Mouse (Mus musculus): ENCODE results near the gene Ube2j1.
"Not testable (repeated sequence)": the region's sequence is repeated elsewhere in the genome, so short reads cannot be mapped to it uniquely, and the experiment has no call there.

Gene Ube2j1

DNA sequence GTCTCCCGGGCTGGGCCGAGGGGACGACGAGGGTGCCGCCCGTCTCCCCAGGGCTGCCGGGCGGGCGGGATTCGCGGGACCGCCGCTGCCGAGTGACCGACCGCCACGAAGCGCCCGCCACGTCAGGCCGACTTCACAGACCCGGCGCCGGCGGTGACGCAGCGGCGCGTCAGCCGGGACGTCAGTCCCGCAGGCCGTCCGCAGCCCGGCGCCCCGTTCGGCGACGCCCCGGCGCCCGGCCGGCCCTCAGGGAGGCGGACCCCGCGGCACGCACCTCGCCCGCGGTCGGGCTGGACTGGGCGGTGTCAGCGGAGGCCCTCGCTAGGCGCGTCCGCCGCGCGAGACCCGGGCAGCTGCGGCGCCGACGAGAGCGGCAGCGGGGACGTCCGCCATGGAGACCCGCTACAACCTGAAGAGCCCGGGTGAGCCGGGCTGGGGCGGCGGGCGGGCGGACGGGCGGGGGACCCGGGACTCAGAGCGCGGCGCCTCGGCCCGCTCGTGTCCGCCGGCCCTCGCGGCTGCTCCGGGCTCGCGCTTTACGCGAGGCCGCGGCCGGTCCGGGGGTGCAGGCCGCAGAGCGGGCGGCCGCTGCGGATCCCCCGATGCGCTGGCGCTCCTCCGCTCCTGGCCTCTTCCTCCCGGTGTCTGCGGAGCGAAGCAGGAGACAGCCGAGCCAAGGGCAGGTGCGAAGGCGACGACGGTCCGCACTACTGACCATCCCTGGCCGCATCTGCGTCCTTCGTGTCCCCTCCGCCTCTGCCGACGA, at the start of gene Ube2j1:
Ube2j1 (plus strand) TSS at position 222 of the 766 bp plus-strand sequence.
- in situ Hi-C loops (cut with MboI; ENCODE audit: low pct_unique_long_range_greater_than_20kb in 1 of 2, low sequenced_read_pairs in 2 of 2, unreplicated experiment in 1 of 2): no loop called here

- in situ Hi-C loops (cut with MboI; ENCODE audit: low pct_unique_long_range_greater_than_20kb in 1 of 2, low sequenced_read_pairs in 2 of 2, unreplicated experiment in 1 of 2): no loop called here
Measured at GRCm38 (mm10) chr4:32981617-32982016, 49.6 kb upstream of the Ube2j1 start.

DNA sequence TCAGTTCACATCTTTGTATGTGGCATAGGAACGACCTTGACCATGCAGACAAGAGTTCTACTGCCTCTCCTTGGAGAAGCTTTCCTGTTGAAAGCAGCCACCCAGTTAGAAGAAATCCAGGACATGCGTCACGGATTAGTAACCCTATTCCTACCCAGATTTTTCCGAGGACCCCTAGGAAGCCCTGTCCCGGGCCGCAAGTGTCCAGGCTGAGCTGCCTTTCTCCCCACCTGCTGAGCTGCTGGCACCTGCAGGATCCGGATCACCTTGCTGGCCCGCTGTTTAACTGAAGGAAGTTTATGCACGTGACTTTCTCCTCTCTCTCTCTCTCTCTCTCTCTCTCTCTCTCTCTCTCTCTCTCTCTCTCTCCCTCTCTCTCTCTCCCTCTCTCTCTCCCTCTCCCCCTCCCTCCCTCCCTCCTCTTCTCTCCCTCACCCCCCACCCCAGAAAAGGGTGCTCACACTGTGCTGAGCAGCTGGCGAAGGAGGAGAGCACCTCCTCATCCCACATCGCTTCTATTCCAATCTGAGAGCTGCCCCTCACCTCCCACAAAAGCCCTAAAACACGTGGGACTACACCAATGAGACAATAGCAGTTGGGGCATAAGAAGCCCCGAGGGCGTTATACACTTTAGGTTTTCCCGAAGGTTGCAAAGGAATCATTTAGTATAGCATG, 49.0 kb upstream of the Ube2j1 start:
- in situ Hi-C loops (cut with MboI; ENCODE audit: low pct_unique_long_range_greater_than_20kb in 1 of 2, low sequenced_read_pairs in 2 of 2, unreplicated experiment in 1 of 2): no loop called here

DNA sequence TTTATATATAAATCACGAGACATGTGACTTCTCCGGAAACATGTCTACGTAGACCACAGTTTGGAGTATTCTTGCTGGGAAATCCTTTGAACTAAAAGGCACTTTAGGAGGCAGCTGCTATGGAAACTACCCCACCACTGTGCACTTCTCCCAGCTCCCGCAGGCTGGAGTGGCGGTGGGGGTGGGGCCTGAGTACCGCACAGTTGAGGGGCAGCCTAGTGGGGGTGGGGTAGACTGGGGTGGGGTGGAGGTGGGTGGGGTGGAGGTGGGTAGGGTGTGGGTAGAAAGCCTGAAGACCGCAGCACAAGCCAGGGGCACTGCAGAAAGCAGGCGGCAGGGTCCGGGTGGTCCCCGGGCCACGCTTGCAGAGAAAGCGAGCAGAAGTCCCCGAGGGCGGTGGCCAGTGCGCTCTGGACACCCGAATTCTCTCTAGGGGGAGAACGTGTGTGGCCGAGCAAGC, 48.5 kb upstream of the Ube2j1 start, which contains the start of gene Rragd:
Rragd (plus strand) TSS at position 322 of the 460 bp plus-strand sequence.
- in situ Hi-C loops (cut with MboI; ENCODE audit: low pct_unique_long_range_greater_than_20kb in 1 of 2, low sequenced_read_pairs in 2 of 2, unreplicated experiment in 1 of 2): no loop called here

DNA sequence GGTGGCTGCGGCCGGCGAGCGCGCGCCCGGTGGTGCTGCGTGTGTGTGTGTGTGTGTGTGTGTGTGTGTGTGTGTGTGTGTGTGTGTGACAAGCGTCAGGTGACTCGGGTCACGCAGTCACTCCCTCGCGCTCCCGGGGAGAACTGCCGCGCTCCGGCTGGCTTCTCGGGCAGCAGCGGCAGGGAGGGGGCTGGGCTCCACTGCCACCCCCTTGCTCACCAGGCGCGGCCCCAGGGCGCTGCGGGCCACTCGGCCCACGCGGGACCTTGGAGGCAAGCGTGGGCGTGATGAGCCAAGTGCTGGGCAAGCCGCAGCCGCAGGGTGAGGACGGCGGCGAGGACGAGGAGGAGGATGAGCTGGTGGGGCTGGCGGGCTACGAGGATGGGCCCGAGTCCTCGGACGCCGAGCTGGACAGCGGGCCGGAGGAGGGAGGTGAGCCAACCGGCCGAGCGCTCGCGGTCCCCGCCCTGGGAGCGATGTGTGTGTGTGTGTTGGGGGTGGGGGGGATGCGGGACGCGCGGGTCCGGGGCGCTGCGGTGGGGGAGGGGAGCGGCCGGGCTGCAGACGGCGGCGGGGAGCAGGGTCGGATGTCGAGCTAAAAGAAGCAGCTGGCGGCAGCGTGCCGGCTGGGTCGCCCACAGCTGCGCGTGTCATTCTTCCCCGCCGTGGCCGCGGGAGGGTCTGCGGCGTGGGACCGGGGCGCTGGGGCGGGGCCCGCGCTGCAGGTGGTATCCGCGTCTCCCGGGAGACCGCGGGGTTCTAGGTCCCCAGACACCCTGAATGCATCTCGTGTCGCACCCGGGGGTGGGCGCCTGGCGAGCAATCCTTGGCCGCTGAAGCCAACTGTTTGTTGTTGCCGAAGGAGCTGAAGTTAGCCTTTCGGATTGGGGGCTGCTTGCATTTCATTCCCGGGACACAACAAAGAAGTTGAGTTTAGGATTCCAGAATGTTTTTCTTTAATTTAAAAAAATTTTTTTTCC, 47.8 kb upstream of the Ube2j1 start:
- in situ Hi-C loops (cut with MboI; ENCODE audit: low pct_unique_long_range_greater_than_20kb in 1 of 2, low sequenced_read_pairs in 2 of 2, unreplicated experiment in 1 of 2): no loop called here

GRCm38 (mm10) chr4:32984242-32984641, 47.0 kb upstream of the Ube2j1 start:
- in situ Hi-C loops (cut with MboI; ENCODE audit: low pct_unique_long_range_greater_than_20kb in 1 of 2, low sequenced_read_pairs in 2 of 2, unreplicated experiment in 1 of 2): no loop called here

DNA sequence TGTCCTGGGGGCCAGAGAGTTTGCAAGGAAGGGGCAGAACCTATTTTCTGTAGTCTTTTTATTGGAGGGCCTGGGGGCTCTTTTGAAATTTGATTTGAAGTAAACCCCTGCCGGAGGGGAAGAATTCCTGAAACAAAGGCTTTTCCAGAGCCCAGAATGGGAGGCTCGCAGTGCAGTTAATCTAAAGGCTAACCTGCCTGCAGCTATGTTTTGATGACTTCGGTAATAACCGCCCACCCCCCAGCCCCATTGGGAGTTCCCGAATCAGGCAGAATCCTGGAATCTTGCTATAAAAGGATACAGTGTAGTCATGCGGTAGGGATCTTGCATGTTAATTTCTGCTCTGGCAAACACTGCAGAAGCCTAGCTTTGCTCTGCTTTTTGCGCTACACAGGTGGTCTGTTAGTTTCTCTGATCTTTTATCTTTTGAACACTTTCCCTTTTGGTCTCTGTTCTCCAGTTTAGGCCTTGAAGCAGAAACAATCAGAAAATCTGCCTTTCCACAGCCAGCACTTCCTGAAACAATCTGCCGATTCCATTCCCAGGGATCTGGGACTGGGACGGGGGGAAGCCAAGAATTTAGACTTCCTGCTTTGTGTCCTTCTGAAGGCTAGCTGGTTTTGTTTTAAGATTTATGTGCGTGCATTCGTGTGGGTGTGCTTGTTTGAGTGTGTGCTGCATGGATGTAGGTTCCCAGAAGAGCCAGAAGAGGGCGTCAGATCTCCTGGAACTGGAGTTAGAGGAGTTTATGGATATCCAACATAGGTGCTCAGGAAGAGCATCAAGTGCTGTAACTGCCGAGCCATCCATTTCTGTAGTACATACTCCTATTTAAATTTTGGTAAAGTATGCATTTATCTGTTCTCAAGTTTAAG, 46.2 kb upstream of the Ube2j1 start:
- in situ Hi-C loops (cut with MboI; ENCODE audit: low pct_unique_long_range_greater_than_20kb in 1 of 2, low sequenced_read_pairs in 2 of 2, unreplicated experiment in 1 of 2): no loop called here

DNA sequence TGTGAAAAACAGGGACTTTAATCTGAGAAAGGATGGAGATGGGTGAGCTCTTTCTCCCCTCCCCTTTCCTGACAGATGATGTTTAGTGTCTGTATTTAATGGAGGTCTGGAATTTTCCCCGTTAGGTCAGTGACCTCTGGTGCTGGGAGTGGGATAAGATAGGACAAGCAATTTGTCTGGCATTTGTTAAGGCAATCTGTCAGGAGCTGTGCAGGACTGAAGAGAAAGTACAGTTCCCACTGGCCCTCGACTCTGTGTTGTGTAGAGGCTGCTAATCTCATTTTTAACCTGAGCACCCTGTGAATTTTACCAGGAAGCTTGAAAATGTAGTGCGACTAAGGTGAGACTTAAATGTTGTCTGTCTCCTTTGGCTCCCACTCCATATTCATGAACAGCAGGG, 45.5 kb upstream of the Ube2j1 start:
- in situ Hi-C loops (cut with MboI; ENCODE audit: low pct_unique_long_range_greater_than_20kb in 1 of 2, low sequenced_read_pairs in 2 of 2, unreplicated experiment in 1 of 2): no loop called here

- in situ Hi-C loops (cut with MboI; ENCODE audit: low pct_unique_long_range_greater_than_20kb in 1 of 2, low sequenced_read_pairs in 2 of 2, unreplicated experiment in 1 of 2): no loop called here
Measured at GRCm38 (mm10) chr4:32987006-32987405, 44.2 kb upstream of the Ube2j1 start.

GRCm38 (mm10) chr4:32989346-32989745, 41.9 kb upstream of the Ube2j1 start:
- in situ Hi-C loops (cut with MboI; ENCODE audit: low pct_unique_long_range_greater_than_20kb in 1 of 2, low sequenced_read_pairs in 2 of 2, unreplicated experiment in 1 of 2): no loop called here

- in situ Hi-C loops (cut with MboI; ENCODE audit: low pct_unique_long_range_greater_than_20kb in 1 of 2, low sequenced_read_pairs in 2 of 2, unreplicated experiment in 1 of 2): no loop called here
Measured at GRCm38 (mm10) chr4:32994168-32994567, 37.0 kb upstream of the Ube2j1 start.

- in situ Hi-C loops (cut with MboI; ENCODE audit: low pct_unique_long_range_greater_than_20kb in 1 of 2, low sequenced_read_pairs in 2 of 2, unreplicated experiment in 1 of 2): no loop called here
Measured at GRCm38 (mm10) chr4:32996083-32996482, 35.1 kb upstream of the Ube2j1 start.

DNA sequence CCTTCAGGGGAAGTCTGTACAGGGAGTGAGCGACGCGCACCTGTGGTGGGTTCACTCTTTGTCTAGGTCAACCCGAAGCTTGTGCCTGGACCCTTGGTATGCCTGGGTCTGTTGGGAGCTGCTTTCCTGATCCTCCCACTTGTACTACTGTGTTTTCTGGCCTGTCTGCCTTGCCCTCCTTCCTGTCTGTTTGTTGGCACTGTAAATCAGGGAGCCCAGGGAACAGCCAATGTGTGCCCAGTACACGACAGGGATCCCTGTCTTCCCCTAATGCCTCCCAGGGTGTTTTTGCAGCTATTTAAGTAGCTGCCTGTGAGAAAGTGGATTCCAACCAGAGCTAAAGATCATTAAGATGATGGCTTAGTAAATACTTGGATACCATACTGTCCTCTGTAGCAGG, 33.6 kb upstream of the Ube2j1 start:
- in situ Hi-C loops (cut with MboI; ENCODE audit: low pct_unique_long_range_greater_than_20kb in 1 of 2, low sequenced_read_pairs in 2 of 2, unreplicated experiment in 1 of 2): no loop called here

- in situ Hi-C loops (cut with MboI; ENCODE audit: low pct_unique_long_range_greater_than_20kb in 1 of 2, low sequenced_read_pairs in 2 of 2, unreplicated experiment in 1 of 2): no loop called here
Measured at GRCm38 (mm10) chr4:32998996-32999395, 32.2 kb upstream of the Ube2j1 start.

DNA sequence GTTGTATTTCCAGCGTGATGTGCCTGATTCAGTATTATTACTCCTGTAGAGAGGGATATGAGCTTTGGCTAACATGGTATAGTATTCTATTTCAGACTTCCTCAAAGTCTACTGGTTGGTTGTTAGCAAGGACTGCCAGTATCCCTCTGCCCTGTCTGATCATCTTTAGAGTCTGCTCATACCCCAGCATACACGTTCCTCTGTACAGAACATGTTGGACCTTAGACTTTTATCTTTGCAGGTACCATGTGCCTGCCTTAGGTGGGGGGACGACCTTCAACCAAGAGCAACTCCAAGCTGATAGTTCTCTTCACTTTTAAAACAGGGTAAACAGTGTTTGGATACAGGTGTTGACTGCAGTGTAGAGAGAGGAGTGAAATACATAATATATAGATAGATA, 29.1 kb upstream of the Ube2j1 start:
- in situ Hi-C loops (cut with MboI; ENCODE audit: low pct_unique_long_range_greater_than_20kb in 1 of 2, low sequenced_read_pairs in 2 of 2, unreplicated experiment in 1 of 2): no loop called here

GRCm38 (mm10) chr4:33005595-33006470, 25.4 kb upstream of the Ube2j1 start:
- in situ Hi-C loops (cut with MboI; ENCODE audit: low pct_unique_long_range_greater_than_20kb in 1 of 2, low sequenced_read_pairs in 2 of 2, unreplicated experiment in 1 of 2): not testable (repeated sequence)

DNA sequence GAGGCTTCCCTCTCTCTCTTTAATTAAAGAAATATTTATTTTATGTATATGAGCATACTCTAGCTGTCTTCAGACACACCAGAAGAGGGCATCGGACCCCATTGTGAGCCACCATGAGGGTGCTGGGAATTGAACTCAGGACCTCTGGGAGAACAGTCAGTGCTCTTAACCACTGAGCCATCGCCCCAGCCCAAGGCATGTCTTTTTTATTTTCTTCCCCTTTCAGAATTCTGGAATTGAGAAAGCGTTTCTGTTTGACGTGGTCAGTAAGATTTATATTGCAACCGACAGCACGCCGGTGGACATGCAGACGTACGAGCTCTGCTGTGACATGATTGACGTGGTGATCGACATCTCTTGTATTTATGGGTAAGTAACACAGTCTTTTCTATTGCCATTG, 24.4 kb upstream of the Ube2j1 start:
- in situ Hi-C loops (cut with MboI; ENCODE audit: low pct_unique_long_range_greater_than_20kb in 1 of 2, low sequenced_read_pairs in 2 of 2, unreplicated experiment in 1 of 2): no loop called here

Measured in mouse embryonic stem cell (cell line).